ENCODE assay signal across 21 mouse cellular contexts in genomic region chr10:68101251-68101650, GRCm38 (mm10).
A peak's percentile ranks its signal among the peaks of the same experiment; 100 is the strongest.
DNase-seq lines count a peak whose midpoint lies in the region; ATAC-seq and TF ChIP-seq lines count a peak whose summit lies in the region.
"Had no signal": no experiment of that assay in that cellular context is flagged by ENCODE, and none has a peak within 500 bp of the region (broad histone marks: within the 10 kb centered on the region; RNA-seq: fewer than 3 reads in every experiment).

No protein-coding gene starts in this region.

- no peak overlapping the region for H3K4me3 ChIP-seq in kidney, adult 2 months (ENCODE audit: insufficient read depth, low read depth, low read length)
- H3K4me3 ChIP-seq in kidney, embryonic 14.5 days (ENCODE audit: low read length): no peak overlapping the region
- H3K4me3 ChIP-seq in midbrain, embryonic 14.5 days (replicated peaks; ENCODE audit: low read depth, low read length): no peak overlapping the region
- H3K4me3 ChIP-seq in midbrain, postnatal 0 days (ENCODE audit: low read depth, low read length): no peak overlapping the region
- H3K4me3 ChIP-seq: embryonic facial prominence, embryonic 12.5 days; forebrain, embryonic 13.5 days; hindbrain, embryonic 13.5 days; intestine, embryonic 15.5 days had no signal

- H3K4me2 ChIP-seq in kidney, embryonic 14.5 days (replicated peaks; ENCODE audit: low read depth, low read length): no peak overlapping the region
- no peak overlapping the region for H3K4me2 ChIP-seq in midbrain, embryonic 14.5 days (ENCODE audit: low read length)
- no peak overlapping the region for H3K4me2 ChIP-seq in midbrain, postnatal 0 days (ENCODE audit: low read depth, low read length, poor library complexity, severe bottlenecking)
- H3K4me2 ChIP-seq: embryonic facial prominence, embryonic 12.5 days; forebrain, embryonic 13.5 days; heart, embryonic 11.5 days; hindbrain, embryonic 13.5 days; intestine, embryonic 15.5 days had no signal

- no peaks in the 10 kb centered on the region for H3K27me3 ChIP-seq in kidney, adult 2 months (replicated peaks; ENCODE audit: control insufficient read depth, insufficient read depth, low read length)
- no peaks in the 10 kb centered on the region for H3K27me3 ChIP-seq in kidney, embryonic 14.5 days (ENCODE audit: control insufficient read depth, insufficient read depth, low read length)
- no peaks in the 10 kb centered on the region for H3K27me3 ChIP-seq in midbrain, embryonic 14.5 days (ENCODE audit: control insufficient read depth, insufficient read depth, low read length)
- H3K27me3 ChIP-seq in midbrain, postnatal 0 days (ENCODE audit: insufficient read depth, low read length): no peaks in the 10 kb centered on the region
- H3K27me3 ChIP-seq: embryonic facial prominence, embryonic 12.5 days; forebrain, embryonic 13.5 days; hindbrain, embryonic 13.5 days; intestine, embryonic 15.5 days had no signal

- peaks cover 21% of the 10 kb centered on the region for H3K36me3 ChIP-seq in kidney, adult 2 months (ENCODE audit: control insufficient read depth, insufficient read depth, low read length)
- H3K36me3 ChIP-seq in kidney, embryonic 14.5 days (ENCODE audit: control insufficient read depth, insufficient read depth, low read length): peaks cover 40% of the 10 kb centered on the region
- H3K36me3 ChIP-seq in midbrain, embryonic 14.5 days (ENCODE audit: control insufficient read depth, insufficient read depth, low read length): peaks cover 23% of the 10 kb centered on the region
- H3K36me3 ChIP-seq in midbrain, postnatal 0 days (ENCODE audit: insufficient read depth, low read length): peaks cover 21% of the 10 kb centered on the region

- WGBS in kidney, adult 2 months: 64% methylated on average over 4 of the region's 4 CpGs
- WGBS in kidney, embryonic 14.5 days: 88% methylated on average over 4 of the region's 4 CpGs
- WGBS in midbrain, embryonic 14.5 days: 79% methylated on average over 4 of the region's 4 CpGs
- 70% methylated on average over 4 of the region's 4 CpGs for WGBS in midbrain, postnatal 0 days

- no peak overlapping the region for H3K9ac ChIP-seq in kidney, embryonic 14.5 days (ENCODE audit: low read depth, low read length)
- no peak overlapping the region for H3K9ac ChIP-seq in midbrain, embryonic 14.5 days (replicated peaks; ENCODE audit: low read length)
- no peak overlapping the region for H3K9ac ChIP-seq in midbrain, postnatal 0 days (replicated peaks; ENCODE audit: low read length, poor library complexity, severe bottlenecking)
- H3K9ac ChIP-seq: embryonic facial prominence, embryonic 12.5 days; forebrain, embryonic 13.5 days; forebrain, postnatal 0 days; hindbrain, embryonic 13.5 days; intestine, embryonic 15.5 days had no signal

- no peak for TF ChIP-seq POLR2A in kidney, adult 2 months (IDR thresholded peaks at IDR 0.05; ENCODE audit: low read depth, low read length)

- H3K9me3 ChIP-seq in kidney, embryonic 14.5 days (ENCODE audit: control insufficient read depth, low read length): no peaks in the 10 kb centered on the region
- H3K9me3 ChIP-seq in midbrain, embryonic 14.5 days (ENCODE audit: control insufficient read depth, low read length): no peaks in the 10 kb centered on the region
- no peaks in the 10 kb centered on the region for H3K9me3 ChIP-seq in midbrain, postnatal 0 days (ENCODE audit: low read length)
- H3K9me3 ChIP-seq: embryonic facial prominence, embryonic 12.5 days; forebrain, embryonic 13.5 days; hindbrain, embryonic 13.5 days; intestine, embryonic 15.5 days had no signal

- peaks cover 9% of the 10 kb centered on the region for H3K4me1 ChIP-seq in kidney, adult 2 months (ENCODE audit: control insufficient read depth, insufficient read depth, low read length)
- peaks cover 12% of the 10 kb centered on the region for H3K4me1 ChIP-seq in kidney, embryonic 14.5 days (ENCODE audit: control insufficient read depth, insufficient read depth, low read length)
- H3K4me1 ChIP-seq in midbrain, embryonic 14.5 days (ENCODE audit: control insufficient read depth, insufficient read depth, low read length): peaks cover 16% of the 10 kb centered on the region
- peaks cover 5% of the 10 kb centered on the region; the same call in 1 of the 2 replicates for H3K4me1 ChIP-seq in midbrain, postnatal 0 days (ENCODE audit: insufficient read depth, low read length)

- ATAC-seq in kidney, embryonic 14.5 days (ENCODE audit: low FRiP score, low TSS enrichment): no peak
- ATAC-seq in midbrain, embryonic 14.5 days (ENCODE audit: low FRiP score, low TSS enrichment): no peak
- no peak for ATAC-seq in midbrain, postnatal 0 days (ENCODE audit: low FRiP score)
- ATAC-seq in inflammation-experienced regulatory T-cells, adult 6 months: no peak
- ATAC-seq: forebrain, embryonic 13.5 days; forebrain, postnatal 0 days; hindbrain, postnatal 0 days; intestine, embryonic 15.5 days had no signal

- DNase-seq in heart, adult 11 months: peak; percentile 91
- no peak for DNase-seq in heart, postnatal 10 days
- DNase-seq in kidney, adult 2 months: no peak
- peak; percentile 14 for DNase-seq in midbrain, embryonic 14.5 days
- DNase-seq in midbrain, postnatal 0 days (ENCODE audit: low spot score): no peak
- DNase-seq in skeletal muscle tissue, adult 2 months (ENCODE audit: low read depth, low spot score): peak; percentile 81
- DNase-seq: adrenal gland, postnatal 25 days; cerebellum, adult 11 months; cerebellum, adult 8-10 months; cerebellum, postnatal 25 days; forebrain, postnatal 0 days; heart, postnatal 36 days; kidney, adult 18-20 months had no signal

- no peak for TF ChIP-seq CTCF in kidney, adult 2 months (conservative IDR thresholded peaks at IDR 0.05; ENCODE audit: insufficient read depth, insufficient read length, low read depth, low read length)
- no peak for TF ChIP-seq CTCF in midbrain, postnatal 0 days (IDR thresholded peaks at IDR 0.05)

- H3K27ac ChIP-seq in kidney, adult 2 months (ENCODE audit: insufficient read depth, low read depth, low read length): peak overlapping the region; percentile 74; the same call in 1 of the 2 replicates
- H3K27ac ChIP-seq in kidney, embryonic 14.5 days (ENCODE audit: low read depth, low read length): no peak overlapping the region
- H3K27ac ChIP-seq in midbrain, embryonic 14.5 days (replicated peaks; ENCODE audit: low read depth, low read length): no peak overlapping the region
- H3K27ac ChIP-seq in midbrain, postnatal 0 days (ENCODE audit: low read depth, low read length): no peak overlapping the region
- H3K27ac ChIP-seq: embryonic facial prominence, embryonic 12.5 days; forebrain, embryonic 13.5 days; hindbrain, embryonic 13.5 days; hindbrain, postnatal 0 days; intestine, embryonic 15.5 days had no signal

- intact Hi-C loops in heart, postnatal 10 days (cut with DNase I): loop anchor here (5.0 kb wide), 1 partner anchor 176 kb away; the partner anchor contains the start of gene Arid5b

Comparison
In these comparisons a context has a peak if more than half of its experiments do, and no peak if none do; other contexts are left out.
1. DNase-seq: peak in heart, adult 11 months (single experiment), midbrain, embryonic 14.5 days (single experiment) and skeletal muscle tissue, adult 2 months (single experiment); none in heart, postnatal 10 days (0 of 2), kidney, adult 2 months (single experiment) and midbrain, postnatal 0 days (single experiment).